Mouse (Mus musculus) MN1 (cell line): ENCODE data around the gene Faf2.
"Not testable (repeated sequence)": the region's sequence is repeated elsewhere in the genome, so short reads cannot be mapped to it uniquely, and the experiment has no call there.

Experiments used
- DNase-seq: peaks from one replicate; pipeline ENCODE4 v3.0.0-alpha.2; 2016; ENCODE audit warnings: low spot score

The Faf2 gene

DNA sequence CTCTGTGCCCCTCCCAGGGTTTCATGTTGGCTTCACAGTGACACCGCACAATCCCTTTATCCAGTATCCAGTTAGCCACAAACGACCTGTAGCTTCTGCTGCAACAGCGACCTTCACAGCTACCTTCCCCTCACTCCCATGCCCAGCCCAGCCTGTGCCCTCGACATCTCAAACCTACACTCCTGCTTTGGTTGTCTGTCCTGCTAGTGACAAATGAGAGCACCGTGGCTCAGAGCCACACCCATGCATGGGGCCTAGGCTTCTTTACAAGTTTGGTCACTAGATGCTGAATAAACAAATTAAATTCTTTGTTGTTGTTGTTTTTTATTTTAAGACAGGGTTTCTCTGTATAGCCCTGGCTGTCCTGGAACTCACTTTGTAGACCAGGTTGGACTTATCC is 14.4 kb upstream of the Faf2 start:
- DNase-seq: no peak

DNA sequence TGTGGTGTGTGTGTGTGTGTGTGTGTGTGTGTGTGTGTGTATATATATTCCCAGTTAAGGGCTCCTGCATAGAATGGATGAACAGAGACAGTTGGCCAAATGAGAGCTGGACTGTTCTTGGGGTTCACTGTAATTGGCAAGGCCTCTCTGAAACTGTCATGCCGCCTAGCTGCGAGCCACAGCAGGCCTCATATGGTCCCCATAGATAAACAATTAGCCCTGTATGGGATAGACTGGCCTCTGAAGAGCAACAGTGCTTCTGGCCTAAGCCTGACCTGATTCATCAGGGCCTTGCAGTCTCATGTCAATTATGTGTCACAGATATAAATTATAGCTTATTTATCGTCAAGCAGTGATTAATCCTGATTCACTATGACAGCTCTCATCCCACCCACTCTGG is 13.6 kb upstream of the Faf2 start:
- no peak for DNase-seq

DNA sequence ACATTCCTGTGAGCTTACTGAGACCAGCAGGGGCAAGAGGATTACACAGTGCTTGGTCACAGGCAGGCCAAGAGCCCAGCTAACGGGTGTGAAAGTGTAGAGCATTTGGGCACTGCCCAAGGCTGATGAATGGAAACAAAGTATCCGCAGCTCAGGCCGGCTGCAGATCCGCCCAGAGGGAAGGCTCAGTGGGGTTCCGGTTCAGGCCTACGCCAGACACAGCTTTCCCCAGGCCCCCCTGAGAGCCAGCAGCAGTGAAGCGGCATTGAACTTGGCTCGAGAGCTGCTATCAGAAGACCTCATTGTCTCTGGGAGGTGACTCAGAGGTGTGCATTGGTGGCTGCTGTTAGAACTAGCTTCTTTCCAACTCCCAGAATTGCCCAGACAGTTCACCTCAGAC is 12.9 kb upstream of the Faf2 start:
- DNase-seq: no peak

DNA sequence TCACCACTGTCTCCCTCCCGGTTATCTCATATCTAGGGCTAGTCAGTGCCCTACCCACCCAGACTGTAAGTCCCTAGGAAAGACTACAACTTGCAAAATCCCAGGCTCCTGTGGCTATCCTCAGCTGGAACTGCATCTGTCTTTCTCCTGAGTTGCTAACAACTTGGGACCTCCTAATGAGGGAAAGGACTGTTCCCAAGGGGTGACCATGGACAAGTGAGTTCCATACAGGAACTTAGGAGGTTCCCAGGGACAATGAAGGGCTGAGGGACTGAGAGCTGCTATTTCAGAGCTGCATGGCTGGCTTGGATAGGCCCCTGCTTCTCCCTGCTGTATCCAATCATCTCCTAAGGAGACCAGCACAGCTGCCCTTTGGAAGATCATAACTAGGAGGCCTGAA is 12.3 kb upstream of the Faf2 start:
- no peak for DNase-seq

DNA sequence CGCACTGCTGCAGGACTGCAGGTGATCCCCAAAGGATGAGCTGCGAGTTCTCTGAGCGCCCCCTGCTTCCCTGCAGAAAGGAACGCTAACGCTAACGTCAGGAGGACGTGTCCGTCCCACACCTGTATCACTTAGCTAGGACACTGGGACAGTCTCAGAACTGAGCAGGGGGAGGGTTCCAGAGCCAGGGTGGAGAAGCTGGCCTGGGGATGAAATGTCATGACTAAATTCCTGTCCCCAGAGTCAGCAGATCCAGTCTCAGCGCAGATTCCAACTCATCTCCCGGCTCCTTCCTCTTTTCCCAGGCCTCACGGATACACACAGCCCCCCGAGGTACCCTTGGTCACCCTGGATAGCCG is 11.0 kb upstream of the Faf2 start:
- DNase-seq: no peak

DNA sequence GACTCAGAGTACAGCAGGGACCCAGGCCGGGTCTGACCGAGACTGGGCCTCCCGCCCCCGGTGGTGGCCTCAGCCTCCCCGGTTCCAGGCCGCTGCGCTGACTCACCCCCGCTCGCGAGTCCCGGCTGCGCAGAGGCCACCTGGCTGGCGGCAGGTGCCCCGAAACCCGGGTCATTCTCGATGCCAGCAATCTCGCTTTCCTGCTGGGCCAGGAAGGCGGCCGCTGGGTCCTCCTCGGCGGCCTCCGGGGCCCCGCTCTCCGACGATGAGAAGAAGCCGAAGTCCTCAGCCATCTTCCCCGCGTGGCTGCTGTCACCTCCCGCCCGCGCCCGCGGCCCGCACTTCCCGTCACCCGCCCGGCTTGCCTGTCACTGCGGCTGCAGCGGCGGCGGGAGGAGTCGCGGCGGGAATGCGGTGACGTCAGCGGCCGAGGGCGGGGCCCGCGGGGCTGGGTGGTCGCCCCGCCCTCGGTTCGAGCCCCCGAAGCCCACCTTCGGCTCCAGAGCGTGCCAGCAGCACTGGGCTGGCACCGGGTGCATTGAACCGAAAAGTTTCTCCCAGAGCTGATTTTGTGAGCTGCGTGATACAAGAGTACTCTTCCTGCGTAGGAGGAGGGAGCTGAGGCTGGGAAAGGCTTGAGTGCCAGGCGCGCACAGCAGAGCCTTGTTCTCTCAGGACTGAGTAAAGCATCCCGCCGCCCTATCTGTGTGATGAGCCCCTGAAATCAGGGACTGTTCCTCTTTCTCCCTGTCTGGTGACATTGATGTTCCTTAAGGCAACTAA is 10.4 kb upstream of the Faf2 start, which contains the start of gene Cltb:
TSS of gene Cltb (minus strand) at position 373 of the 783 bp plus-strand sequence.
- peak; percentile 86 for DNase-seq

DNA sequence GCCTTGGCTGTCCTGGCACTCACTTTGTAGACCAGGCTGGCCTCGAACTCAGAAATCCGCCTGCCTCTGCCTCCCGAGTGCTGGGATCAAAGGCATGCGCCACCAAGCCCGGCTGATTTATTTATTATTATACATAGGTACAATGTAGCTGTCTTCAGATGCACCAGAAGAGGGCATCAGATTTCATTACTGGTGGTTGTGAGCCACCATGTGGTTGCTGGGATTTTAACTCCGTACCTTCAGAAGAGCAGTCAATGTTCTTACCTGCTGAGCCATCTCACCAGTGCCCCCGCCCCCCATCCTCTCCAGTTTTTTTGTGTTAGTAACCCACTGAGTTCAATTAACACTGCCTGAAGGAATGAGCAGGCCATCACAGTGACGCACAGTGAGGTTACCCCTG is 8.4 kb upstream of the Faf2 start:
- DNase-seq: not testable (repeated sequence)

DNA sequence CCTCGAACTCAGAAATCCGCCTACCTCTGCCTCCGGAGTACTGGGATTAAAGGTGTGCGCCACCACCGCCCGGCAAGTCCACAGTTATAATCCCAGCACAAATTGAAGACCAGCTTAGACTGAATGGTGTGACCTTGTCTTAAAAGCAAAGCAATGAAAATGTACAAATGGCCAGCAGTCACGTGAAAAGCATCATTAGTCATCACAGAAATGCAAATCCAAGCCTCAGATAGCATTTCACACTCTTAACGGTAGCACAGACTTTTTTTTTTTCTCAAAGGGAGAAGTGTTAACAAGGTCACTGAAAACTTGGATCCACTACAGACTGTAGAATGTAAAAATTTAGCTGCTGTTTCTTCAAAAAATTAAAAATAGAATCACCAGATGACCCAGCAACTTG is 5.3 kb upstream of the Faf2 start:
- DNase-seq: no peak

DNA sequence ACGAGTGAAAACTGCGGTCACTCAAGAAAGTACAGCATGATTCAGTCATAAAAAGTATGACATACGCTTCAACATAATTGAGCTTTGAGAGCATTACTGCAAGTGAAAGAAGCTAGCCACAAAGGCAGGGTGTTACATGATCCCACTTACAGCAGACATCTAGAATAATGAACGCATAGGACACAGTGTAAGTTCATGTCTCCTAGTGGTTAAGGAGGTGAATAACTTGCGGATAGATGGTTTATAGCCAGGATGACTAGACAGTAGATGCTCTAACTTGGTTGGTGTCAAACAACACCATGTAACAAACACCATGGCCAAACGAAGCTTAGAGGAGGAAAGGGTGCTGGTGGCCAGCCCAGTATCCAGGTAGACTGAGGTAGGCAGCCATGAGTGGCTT is 4.6 kb upstream of the Faf2 start:
- no peak for DNase-seq

DNA sequence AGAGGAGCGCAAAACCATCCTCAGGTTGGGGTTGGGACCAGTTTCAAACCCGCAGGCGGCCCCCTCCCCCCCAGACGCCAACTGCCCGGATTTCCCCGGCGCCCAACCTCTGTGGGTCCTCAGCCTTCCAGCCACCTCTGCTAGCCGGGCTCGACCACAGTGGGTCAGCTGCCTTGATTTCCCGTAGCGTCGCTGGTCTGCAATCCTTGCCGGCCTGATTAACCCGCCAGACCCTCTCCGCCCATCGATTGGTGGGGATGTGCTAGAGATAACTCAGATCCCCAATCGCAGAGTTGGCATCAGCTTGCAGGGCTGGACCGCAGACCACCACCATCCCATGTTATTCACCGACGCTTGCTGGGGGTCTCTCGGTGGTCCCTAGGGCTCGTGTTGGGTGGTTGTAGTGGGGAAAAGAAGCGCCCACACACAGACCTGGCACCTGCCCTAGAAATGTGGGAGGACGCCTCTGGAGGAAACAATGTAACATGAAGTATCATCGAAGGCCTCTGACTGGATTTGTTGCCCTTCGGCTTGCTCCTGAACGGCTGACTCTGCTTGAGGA is 457 bp downstream of the Faf2 start:
- DNase-seq: peak; percentile 71

DNA sequence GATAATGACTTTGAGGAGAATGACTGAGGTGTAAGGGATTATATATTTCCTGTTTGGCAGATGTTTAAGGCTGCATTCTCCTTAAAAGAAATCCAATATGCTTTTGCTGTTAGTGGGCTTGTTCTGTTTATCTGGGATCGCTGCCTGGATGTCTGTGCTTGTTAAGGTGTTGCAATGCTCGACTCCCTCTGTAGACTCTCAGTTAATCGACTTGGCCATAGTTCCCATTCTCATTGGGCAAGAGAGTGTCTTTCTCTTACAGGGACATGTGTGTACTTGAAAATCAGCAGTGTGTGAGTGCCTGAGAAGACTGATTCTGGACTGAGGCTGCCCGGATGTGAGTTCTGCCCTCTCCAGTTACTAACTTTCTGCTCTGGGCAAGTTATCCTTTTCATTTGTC is 7.5 kb downstream of the Faf2 start:
- DNase-seq: no peak

DNA sequence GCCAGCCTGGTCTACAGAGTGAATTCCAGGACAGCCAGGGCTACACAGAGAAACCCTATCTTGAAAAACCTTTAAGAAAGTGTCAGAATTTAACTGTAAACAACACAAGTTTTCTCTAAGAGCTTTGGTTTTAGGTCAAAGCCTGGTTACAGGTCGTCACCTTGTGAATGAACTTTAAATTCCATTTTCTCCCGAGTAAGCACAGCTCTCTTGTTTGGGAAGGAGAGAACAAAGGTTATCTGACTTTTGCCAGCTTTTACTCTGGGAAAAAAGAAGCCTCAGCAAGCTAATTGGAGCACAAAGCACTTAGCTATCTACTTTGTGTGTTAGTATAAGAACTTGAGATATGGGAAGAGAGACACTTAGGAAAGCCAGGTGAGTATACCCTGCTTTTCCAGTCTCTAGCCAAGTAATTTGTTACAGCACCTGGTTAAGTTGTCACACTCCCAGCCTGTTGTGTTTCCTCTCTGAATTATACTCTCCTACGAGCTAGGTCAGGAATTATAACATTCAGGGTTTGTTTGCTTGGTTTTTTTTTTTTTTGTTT is 11.2 kb downstream of the Faf2 start:
- DNase-seq: no peak

DNA sequence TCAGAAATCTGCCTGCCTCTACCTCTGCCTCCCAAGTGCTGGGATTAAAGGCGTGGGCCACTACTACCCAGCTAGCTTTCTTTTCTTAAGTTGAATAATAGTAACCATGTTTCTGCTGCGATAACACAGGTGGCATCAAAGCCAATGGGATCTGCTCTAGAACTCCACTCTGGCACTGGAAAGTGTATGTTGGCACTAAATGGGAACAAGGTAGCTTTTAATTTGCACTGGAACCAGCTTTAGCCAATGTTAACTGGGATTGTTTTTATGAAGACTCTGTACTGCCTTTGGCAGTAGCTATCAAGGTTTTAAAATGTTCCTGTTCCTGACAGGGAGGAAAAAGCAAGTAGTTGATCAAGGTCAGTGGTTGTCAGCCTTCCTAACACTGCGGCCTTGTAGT is 13.4 kb downstream of the Faf2 start:
- no peak for DNase-seq

DNA sequence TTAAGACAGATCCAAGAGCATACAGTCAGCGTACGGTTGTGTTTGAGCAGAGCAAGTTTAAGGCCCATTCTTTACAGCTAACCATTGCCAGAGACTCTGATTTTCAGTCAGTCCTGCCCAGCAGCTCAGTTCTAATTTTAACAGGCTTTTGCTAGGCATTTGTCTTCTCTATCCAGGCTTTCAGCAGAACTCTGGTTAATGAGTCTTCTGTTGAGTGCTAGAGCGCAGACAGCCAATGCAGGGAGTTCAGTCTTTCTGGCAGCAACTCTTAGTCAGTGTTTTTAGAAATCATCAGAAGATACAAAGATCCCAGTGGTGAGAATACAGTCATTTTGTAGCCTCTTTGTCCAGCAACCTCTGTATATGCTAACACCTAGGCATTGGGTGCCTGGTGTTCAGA is 28.9 kb downstream of the Faf2 start:
- DNase-seq: no peak

DNA sequence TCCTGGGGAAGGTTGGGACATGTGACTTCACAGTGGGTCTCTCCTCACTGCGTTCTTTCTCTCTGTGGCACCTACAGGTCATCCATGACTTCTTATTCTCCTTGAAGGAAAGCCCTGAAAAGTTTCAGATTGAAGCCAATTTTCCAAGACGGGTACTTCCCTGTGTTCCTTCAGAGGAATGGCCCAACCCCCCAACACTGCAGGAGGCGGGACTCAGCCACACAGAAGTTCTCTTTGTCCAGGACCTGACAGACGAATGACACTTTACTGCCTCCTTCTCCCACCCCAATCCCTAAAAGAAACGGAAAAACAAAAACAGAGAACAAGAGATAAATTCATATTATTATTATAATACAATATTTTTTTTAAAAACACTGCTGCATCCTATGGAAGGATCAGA is 39.3 kb downstream of the Faf2 start:
- DNase-seq: no peak

DNA sequence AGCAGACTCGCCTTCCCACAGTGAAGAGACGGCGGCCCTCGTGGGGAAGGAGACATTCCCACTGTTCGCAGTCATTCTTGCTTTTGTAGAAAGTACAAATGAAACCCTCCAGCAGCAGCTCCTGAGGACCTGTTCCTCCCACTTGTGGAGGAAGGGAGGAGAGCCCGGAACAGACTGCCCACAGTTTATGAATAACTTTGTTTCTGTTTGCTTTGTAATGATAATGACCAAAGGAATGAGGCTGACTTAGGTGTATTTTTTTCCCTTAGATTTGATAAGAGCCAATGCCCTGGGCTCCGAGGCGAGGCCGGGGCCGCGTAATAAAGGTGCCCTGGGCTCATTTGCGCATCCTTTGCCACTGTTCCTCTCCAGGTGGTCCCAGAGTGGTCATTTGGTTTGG is 39.8 kb downstream of the Faf2 start:
- DNase-seq: no peak

DNA sequence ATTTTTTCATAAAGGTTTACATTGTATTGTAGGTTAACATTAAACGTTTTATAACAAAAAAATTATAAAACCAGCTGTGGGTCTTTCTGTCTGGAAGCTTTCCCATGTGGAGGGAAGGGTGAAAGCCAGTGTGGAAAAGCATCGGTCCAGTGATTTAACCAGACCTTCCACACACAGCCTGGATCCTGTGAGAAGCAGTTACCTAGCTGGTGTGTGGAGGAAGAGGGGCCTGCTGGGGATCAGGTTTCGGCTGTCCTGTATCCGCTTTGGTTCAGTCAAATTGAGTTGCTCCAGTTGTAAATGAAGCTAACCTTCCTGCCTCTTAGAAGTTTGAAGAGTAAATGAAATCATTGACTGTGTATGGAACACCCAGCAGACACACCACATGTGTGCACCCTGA is 42.4 kb downstream of the Faf2 start:
- DNase-seq: no peak

DNA sequence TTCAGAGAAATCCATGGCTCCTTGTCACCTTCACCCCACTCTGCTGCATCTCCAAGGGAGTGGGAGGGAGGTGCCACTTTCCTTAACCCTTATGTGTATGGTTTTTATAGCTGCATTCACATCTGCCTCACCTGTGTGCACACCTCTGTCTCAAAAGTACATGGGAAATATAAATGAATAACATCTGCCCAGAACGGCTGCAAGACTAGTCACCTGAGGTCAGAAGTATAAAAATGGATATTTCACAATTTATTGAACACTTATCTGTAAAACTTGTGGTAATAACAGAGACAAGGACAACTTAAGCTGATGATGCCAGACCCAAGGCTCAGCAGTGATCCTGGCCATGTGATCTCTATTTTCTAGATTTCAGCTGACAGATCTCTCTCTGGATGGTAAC is 42.9 kb downstream of the Faf2 start:
- no peak for DNase-seq

DNA sequence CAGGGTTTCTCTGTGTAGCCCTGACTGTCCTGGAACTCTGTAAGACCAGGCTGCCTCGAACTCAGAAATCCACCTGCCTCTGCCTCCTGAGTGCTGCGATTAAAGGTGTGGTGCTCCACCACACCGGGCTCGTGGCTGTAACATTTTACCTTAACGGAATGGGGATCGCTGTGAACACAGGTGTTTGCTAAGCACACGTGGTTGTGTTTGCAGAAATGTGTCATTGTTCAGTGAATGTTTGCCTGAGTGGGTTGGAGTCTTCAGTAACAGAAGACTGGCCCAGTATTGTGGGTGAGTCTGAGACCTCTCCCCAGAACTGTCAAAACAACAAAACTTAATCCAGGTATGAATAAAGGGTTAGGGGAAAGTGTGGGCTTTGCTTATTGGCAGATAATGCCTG is 43.5 kb downstream of the Faf2 start:
- no peak for DNase-seq

DNA sequence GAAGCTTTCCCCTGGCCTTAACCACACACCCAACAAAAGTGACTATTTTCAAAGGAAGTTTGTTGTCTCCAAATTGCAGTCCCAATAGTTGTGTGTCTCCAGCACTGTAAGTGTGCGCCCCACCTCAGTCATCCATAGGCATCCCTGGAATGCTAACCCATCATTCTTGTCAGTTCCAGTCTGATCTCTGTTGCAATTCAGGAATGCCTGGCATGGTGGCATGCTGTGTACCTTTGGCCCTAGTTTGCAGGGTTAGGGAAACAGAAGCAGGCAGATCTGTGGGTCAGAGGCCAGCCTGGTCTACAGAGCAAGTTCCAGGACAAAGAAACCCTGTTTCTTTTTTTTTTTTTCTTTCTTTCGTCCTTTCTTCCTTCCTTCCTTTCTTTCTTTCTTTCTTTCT is 48.9 kb downstream of the Faf2 start:
- no peak for DNase-seq

DNA sequence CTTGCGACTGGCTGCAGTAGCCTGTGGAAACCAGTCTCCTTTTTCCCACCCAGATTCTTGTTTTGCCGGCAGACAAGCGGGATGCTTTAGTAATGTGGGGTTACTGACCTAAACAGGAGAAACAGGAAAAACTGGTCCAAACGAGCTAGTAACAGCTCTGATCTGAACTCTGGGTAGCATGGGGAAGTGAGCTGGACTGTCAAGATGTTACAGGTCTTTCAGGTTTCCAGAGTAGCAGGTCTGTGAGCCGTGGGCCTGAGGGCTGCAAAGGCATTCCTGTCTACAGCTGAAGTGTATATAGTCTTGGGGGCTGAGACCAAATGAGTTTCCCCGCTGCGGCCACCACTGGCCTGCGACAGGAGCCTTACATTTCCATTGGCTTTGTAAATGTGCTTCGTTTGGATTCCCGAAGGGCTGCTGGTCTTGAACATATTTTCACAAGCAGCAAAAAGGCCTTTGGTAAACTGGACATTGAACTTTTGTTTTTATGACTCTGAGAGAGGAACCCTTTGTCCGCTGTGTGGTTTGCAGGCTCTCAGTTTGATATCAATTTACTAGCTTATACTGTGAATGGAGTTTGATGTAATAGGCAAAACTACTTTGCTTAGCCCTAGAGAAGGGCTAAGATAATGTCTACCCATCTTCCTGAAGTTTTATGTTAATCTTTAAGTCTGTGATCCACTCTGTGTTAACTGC is 54.5 kb downstream of the Faf2 start:
- no peak for DNase-seq

DNA sequence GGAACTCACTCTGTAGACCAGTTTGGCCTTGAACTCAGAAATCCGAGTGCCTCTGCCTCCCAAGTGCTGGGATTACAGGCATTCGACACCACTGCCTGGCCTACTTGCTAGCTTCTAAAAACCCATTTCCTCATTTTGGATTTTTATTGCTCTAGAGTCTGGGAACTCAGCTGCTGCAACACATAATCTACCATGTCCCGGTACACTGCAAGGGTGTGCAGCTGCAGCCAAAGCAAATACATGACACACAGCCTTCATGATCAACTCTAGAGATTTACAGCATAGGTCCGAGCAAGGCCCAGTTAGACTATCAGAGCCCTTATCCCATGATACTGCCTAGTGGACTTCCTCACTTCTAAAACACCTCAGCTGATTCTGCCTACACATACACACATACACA is 56.7 kb downstream of the Faf2 start:
- DNase-seq: no peak

DNA sequence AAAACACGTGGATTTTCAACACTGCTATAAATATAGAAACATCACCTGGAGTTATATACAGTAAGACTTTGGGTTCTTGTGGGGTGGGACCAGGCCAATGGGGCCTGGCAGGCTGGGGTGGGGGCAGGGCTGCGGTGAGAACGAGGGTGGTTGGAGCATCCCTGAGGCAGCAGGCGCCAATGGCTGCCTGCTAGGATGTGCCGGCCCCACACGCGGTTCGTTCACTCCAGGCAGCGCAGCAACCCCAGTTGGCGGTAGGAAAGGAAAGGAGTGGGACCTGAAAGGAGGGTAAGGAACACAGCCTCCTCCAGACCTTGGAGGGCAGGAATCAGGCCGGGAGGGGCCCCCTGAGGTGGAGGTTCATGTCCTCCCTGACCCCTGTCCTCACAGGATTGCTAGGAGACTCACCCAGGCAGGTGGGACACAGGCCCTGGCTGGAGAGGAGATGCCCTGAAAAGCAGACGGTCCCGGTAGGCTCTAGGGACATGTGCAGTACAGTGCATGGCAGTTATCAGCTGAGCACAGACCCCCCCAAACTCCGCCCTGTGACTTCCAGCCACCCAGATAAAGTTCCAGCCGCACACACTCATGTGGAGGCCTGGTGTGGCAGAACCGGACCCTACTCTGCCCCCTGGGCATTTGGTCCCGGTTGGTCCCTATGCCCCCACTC is 58.7 kb downstream of the Faf2 start:
- no peak for DNase-seq
